Mouse (Mus musculus): ENCODE data around the gene Ssbp2. TPM values are rescaled to one million over a fixed set of nuclear protein-coding genes. Genes with fewer than 3 reads are reported as not detected.

Gene Ssbp2
- polyA plus RNA-seq (2014; fragmentation: Nextera tagmentation; extraction: Ambion mirVana), result 179 and 190 TPM in 2 replicates

- H3K9me3 ChIP-seq (ENCODE audit: control insufficient read depth, low read length), result no peaks in the 10 kb centered on the region
- peaks cover 9% of the 10 kb centered on the region for H3K4me1 ChIP-seq (replicated peaks; ENCODE audit: control insufficient read depth, insufficient read depth, low read length)
- H3K36me3 ChIP-seq (ENCODE audit: control insufficient read depth, insufficient read depth, low read length), result no peaks in the 10 kb centered on the region
- no peaks in the 10 kb centered on the region for H3K27me3 ChIP-seq (ENCODE audit: control insufficient read depth, insufficient read depth, low read length)
- peak within 1 kb of the TSS; percentile 74 for H3K4me2 ChIP-seq (ENCODE audit: low read depth, low read length, severe bottlenecking)
- H3K27ac ChIP-seq (ENCODE audit: low read depth, low read length), result peak within 1 kb of the TSS; percentile 88
- WGBS, result 5% methylated on average over 29 of the region's 29 CpGs
- no peak for DNase-seq (ENCODE audit: low spot score)
- H3K9ac ChIP-seq (ENCODE audit: low read length), result peak within 1 kb of the TSS; percentile 95
- H3K4me3 ChIP-seq (ENCODE audit: low read depth, low read length), result peak within 1 kb of the TSS; percentile 97
- ATAC-seq (replicated peaks; ENCODE audit: low FRiP score), result peak; percentile 49
Measured at GRCm38 (mm10) chr13:91459896-91460620, at the start of gene Ssbp2. Gene Ssbp2, plus strand, starts transcription at chr13:91460283.

GRCm38 (mm10) chr13:91413752-91414503, 46.2 kb upstream of the Ssbp2 start:
- Histone ChIP-seq H3K36me3 (ENCODE audit: control insufficient read depth, insufficient read depth, low read length) (no peaks in the 10 kb centered on the region), H3K27ac (ENCODE audit: low read depth, low read length) (no peak overlapping the region), H3K9me3 (ENCODE audit: control insufficient read depth, low read length) (no peaks in the 10 kb centered on the region), H3K9ac (ENCODE audit: low read length) (no peak overlapping the region), H3K4me1 (replicated peaks; ENCODE audit: control insufficient read depth, insufficient read depth, low read length) (no peaks in the 10 kb centered on the region), H3K4me3 (ENCODE audit: low read depth, low read length) (no peak overlapping the region), H3K4me2 (ENCODE audit: low read depth, low read length, severe bottlenecking) (no peak overlapping the region), H3K27me3 (ENCODE audit: control insufficient read depth, insufficient read depth, low read length) (no peaks in the 10 kb centered on the region)
- ATAC-seq (replicated peaks; ENCODE audit: low FRiP score), result no peak
- 88% methylated on average over 5 of the region's 5 CpGs for WGBS
- no peak for DNase-seq (ENCODE audit: low spot score)

GRCm38 (mm10) chr13:91415896-91416295, 44.2 kb upstream of the Ssbp2 start:
- Histone ChIP-seq H3K27ac (ENCODE audit: low read depth, low read length) (no peak overlapping the region), H3K4me2 (ENCODE audit: low read depth, low read length, severe bottlenecking) (no peak overlapping the region), H3K9ac (ENCODE audit: low read length) (no peak overlapping the region), H3K4me3 (ENCODE audit: low read depth, low read length) (no peak overlapping the region), H3K4me1 (replicated peaks; ENCODE audit: control insufficient read depth, insufficient read depth, low read length) (no peaks in the 10 kb centered on the region), H3K9me3 (ENCODE audit: control insufficient read depth, low read length) (no peaks in the 10 kb centered on the region), H3K27me3 (ENCODE audit: control insufficient read depth, insufficient read depth, low read length) (no peaks in the 10 kb centered on the region), H3K36me3 (ENCODE audit: control insufficient read depth, insufficient read depth, low read length) (no peaks in the 10 kb centered on the region)
- DNase-seq (ENCODE audit: low spot score), result no peak
- no peak for ATAC-seq (replicated peaks; ENCODE audit: low FRiP score)
- 86% methylated on average over 4 of the region's 4 CpGs for WGBS

- Histone ChIP-seq H3K36me3 (ENCODE audit: control insufficient read depth, insufficient read depth, low read length) (no peaks in the 10 kb centered on the region), H3K9ac (ENCODE audit: low read length) (no peak overlapping the region), H3K4me1 (replicated peaks; ENCODE audit: control insufficient read depth, insufficient read depth, low read length) (no peaks in the 10 kb centered on the region), H3K27ac (ENCODE audit: low read depth, low read length) (no peak overlapping the region), H3K4me2 (ENCODE audit: low read depth, low read length, severe bottlenecking) (no peak overlapping the region), H3K27me3 (ENCODE audit: control insufficient read depth, insufficient read depth, low read length) (no peaks in the 10 kb centered on the region), H3K4me3 (ENCODE audit: low read depth, low read length) (no peak overlapping the region), H3K9me3 (ENCODE audit: control insufficient read depth, low read length) (no peaks in the 10 kb centered on the region)
- WGBS, result 89% methylated on average over 2 of the region's 2 CpGs
- DNase-seq (ENCODE audit: low spot score) (no peak), ATAC-seq (replicated peaks; ENCODE audit: low FRiP score) (no peak)
Measured at GRCm38 (mm10) chr13:91416698-91417097, 43.4 kb upstream of the Ssbp2 start.

- WGBS, result 43% methylated on average over 9 of the region's 9 CpGs
- H3K4me2 ChIP-seq (ENCODE audit: low read depth, low read length, severe bottlenecking), result no peak overlapping the region
- no peak overlapping the region for H3K27ac ChIP-seq (ENCODE audit: low read depth, low read length)
- ATAC-seq (replicated peaks; ENCODE audit: low FRiP score) (no peak), DNase-seq (ENCODE audit: low spot score) (peak; percentile 55)
- no peaks in the 10 kb centered on the region for H3K36me3 ChIP-seq (ENCODE audit: control insufficient read depth, insufficient read depth, low read length)
- H3K4me1 ChIP-seq (replicated peaks; ENCODE audit: control insufficient read depth, insufficient read depth, low read length), result no peaks in the 10 kb centered on the region
- no peaks in the 10 kb centered on the region for H3K9me3 ChIP-seq (ENCODE audit: control insufficient read depth, low read length)
- no peak overlapping the region for H3K9ac ChIP-seq (ENCODE audit: low read length)
- no peaks in the 10 kb centered on the region for H3K27me3 ChIP-seq (ENCODE audit: control insufficient read depth, insufficient read depth, low read length)
- H3K4me3 ChIP-seq (ENCODE audit: low read depth, low read length), result no peak overlapping the region
Measured at GRCm38 (mm10) chr13:91421387-91421949, 38.6 kb upstream of the Ssbp2 start.

- H3K4me1 ChIP-seq (replicated peaks; ENCODE audit: control insufficient read depth, insufficient read depth, low read length), result peaks cover 2% of the 10 kb centered on the region; the same call in 1 of the 2 replicates
- DNase-seq (ENCODE audit: low spot score) (no peak), ATAC-seq (replicated peaks; ENCODE audit: low FRiP score) (no peak)
- H3K36me3 ChIP-seq (ENCODE audit: control insufficient read depth, insufficient read depth, low read length), result no peaks in the 10 kb centered on the region
- H3K9me3 ChIP-seq (ENCODE audit: control insufficient read depth, low read length), result no peaks in the 10 kb centered on the region
- H3K4me3 ChIP-seq (ENCODE audit: low read depth, low read length), result no peak overlapping the region
- H3K27me3 ChIP-seq (ENCODE audit: control insufficient read depth, insufficient read depth, low read length), result no peaks in the 10 kb centered on the region
- 71% methylated on average over 5 of the region's 5 CpGs for WGBS
- no peak overlapping the region for H3K27ac ChIP-seq (ENCODE audit: low read depth, low read length)
- no peak overlapping the region for H3K9ac ChIP-seq (ENCODE audit: low read length)
- H3K4me2 ChIP-seq (ENCODE audit: low read depth, low read length, severe bottlenecking), result no peak overlapping the region
Measured at GRCm38 (mm10) chr13:91430867-91431266, 29.2 kb upstream of the Ssbp2 start.

GRCm38 (mm10) chr13:91431392-91432355, 28.4 kb upstream of the Ssbp2 start:
- no peak overlapping the region for H3K27ac ChIP-seq (ENCODE audit: low read depth, low read length)
- DNase-seq (ENCODE audit: low spot score) (no peak), ATAC-seq (replicated peaks; ENCODE audit: low FRiP score) (peak; percentile 47; the same call in 1 of the 2 replicates)
- WGBS, result 55% methylated on average over 12 of the region's 12 CpGs
- H3K36me3 ChIP-seq (ENCODE audit: control insufficient read depth, insufficient read depth, low read length), result no peaks in the 10 kb centered on the region
- H3K4me2 ChIP-seq (ENCODE audit: low read depth, low read length, severe bottlenecking), result no peak overlapping the region
- no peaks in the 10 kb centered on the region for H3K27me3 ChIP-seq (ENCODE audit: control insufficient read depth, insufficient read depth, low read length)
- H3K4me1 ChIP-seq (replicated peaks; ENCODE audit: control insufficient read depth, insufficient read depth, low read length), result peaks cover 2% of the 10 kb centered on the region; the same call in 1 of the 2 replicates
- no peaks in the 10 kb centered on the region for H3K9me3 ChIP-seq (ENCODE audit: control insufficient read depth, low read length)
- H3K4me3 ChIP-seq (ENCODE audit: low read depth, low read length), result no peak overlapping the region
- no peak overlapping the region for H3K9ac ChIP-seq (ENCODE audit: low read length)

- Histone ChIP-seq H3K9ac (ENCODE audit: low read length) (no peak overlapping the region), H3K27me3 (ENCODE audit: control insufficient read depth, insufficient read depth, low read length) (no peaks in the 10 kb centered on the region), H3K4me2 (ENCODE audit: low read depth, low read length, severe bottlenecking) (no peak overlapping the region), H3K9me3 (ENCODE audit: control insufficient read depth, low read length) (no peaks in the 10 kb centered on the region), H3K4me1 (replicated peaks; ENCODE audit: control insufficient read depth, insufficient read depth, low read length) (peaks cover 2% of the 10 kb centered on the region; the same call in 1 of the 2 replicates), H3K36me3 (ENCODE audit: control insufficient read depth, insufficient read depth, low read length) (no peaks in the 10 kb centered on the region), H3K4me3 (ENCODE audit: low read depth, low read length) (no peak overlapping the region), H3K27ac (ENCODE audit: low read depth, low read length) (no peak overlapping the region)
- DNase-seq (ENCODE audit: low spot score) (no peak), ATAC-seq (replicated peaks; ENCODE audit: low FRiP score) (no peak)
- WGBS, result 87% methylated on average over 11 of the region's 11 CpGs
Measured at GRCm38 (mm10) chr13:91433021-91433420, 27.1 kb upstream of the Ssbp2 start.

All from forebrain, embryonic 11.5 days (tissue).